Mouse (Mus musculus) brain, embryonic 14.5 days (tissue): Measurements from ENCODE around the gene Casc3.

Experiments
- CTCF ChIP-seq: fragments of 200-500 bp; IDR thresholded peaks from 2 replicates; pipeline ENCODE4 v1.5.1; 2012; ENCODE audit warnings: inconsistent platforms, mild to moderate bottlenecking, moderate library complexity, borderline replicate concordance; ENCODE audit not compliant: insufficient read depth, insufficient read length; ENCODE audit errors: extremely low read depth
- POLR2A ChIP-seq: fragments of 200-500 bp; IDR thresholded peaks from 2 replicates; pipeline ENCODE4 v1.6.1; 2012; ENCODE audit warnings: mild to moderate bottlenecking, inconsistent platforms, borderline replicate concordance; ENCODE audit not compliant: poor library complexity, insufficient read depth, insufficient read length, severe bottlenecking; ENCODE audit errors: extremely low read depth

DNA sequence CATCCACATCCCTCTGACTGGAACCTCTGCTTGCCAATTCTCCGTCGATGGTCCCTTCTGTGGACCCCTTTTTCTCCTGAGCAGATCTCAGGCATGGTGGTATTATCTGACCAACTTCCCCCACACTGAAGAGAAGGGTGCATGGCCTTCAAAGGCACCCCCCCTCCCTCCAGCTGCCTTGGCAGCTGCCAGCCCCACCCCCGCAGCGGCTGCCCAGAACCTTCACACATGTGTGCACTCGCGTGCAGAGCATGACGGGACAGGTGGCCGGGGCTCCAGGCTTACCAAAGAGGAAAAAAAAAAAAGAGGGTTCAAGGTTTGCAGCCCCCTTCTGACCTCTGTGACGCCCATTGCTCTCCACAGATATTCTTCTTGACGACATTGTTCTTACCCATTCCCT lies 35.2 kb downstream of the Casc3 start:
- TF ChIP-seq POLR2A (no peak), CTCF (no peak)
